Mouse (Mus musculus) forebrain, embryonic 13.5 days (tissue): ENCODE measurements at regions not wholly inside any gene's neighbourhood (a gene's known extent, or its start where the extent isn't known, plus 50 kb on each side); places are given as distances from the start of the nearest gene placed in this dataset.

Source experiments
- ATAC-seq: fragments of 200-750 bp; cut with Nextera tagmentation; 2 replicates; pipeline ENCODE4 v1.8.0; 2017
- H3K27ac ChIP-seq: fragments of 300-500 bp; sonication (generic); 2 replicates; pipeline ENCODE4 v1.5.1; 2015; ENCODE audit warnings: inconsistent platforms, mild to moderate bottlenecking, moderate library complexity
- H3K27me3 ChIP-seq: fragments of 300-500 bp; sonication (generic); 2 replicates; pipeline ENCODE4 v1.6.1; 2015; ENCODE audit warnings: mild to moderate bottlenecking, inconsistent platforms
- H3K36me3 ChIP-seq: fragments of 300-500 bp; sonication (generic); 2 replicates; pipeline ENCODE4 v1.6.1; 2015; ENCODE audit warnings: mild to moderate bottlenecking, inconsistent platforms; ENCODE audit not compliant: poor library complexity, severe bottlenecking
- H3K4me1 ChIP-seq: fragments of 300-500 bp; sonication (generic); 2 replicates; pipeline ENCODE4 v1.6.1; 2015; ENCODE audit warnings: inconsistent platforms
- H3K4me2 ChIP-seq: fragments of 300-500 bp; sonication (generic); 2 replicates; pipeline ENCODE4 v1.6.1; 2015; ENCODE audit warnings: inconsistent platforms, mild to moderate bottlenecking, moderate library complexity
- H3K4me3 ChIP-seq: fragments of 300-500 bp; sonication (generic); 2 replicates; pipeline ENCODE4 v1.5.1; 2015; ENCODE audit warnings: mild to moderate bottlenecking, inconsistent platforms
- H3K9ac ChIP-seq: fragments of 300-500 bp; sonication (generic); 2 replicates; pipeline ENCODE4 v1.6.1; 2015; ENCODE audit warnings: mild to moderate bottlenecking, inconsistent platforms
- H3K9me3 ChIP-seq: fragments of 300-500 bp; sonication (generic); replicated peaks from 2 replicates; pipeline ENCODE4 v1.6.1; 2016; ENCODE audit warnings: inconsistent platforms
- WGBS: fragments of 180-500 bp; shearing (Covaris S2); methylation state at CpG from one replicate; pipeline ENCODE4 v1.1.7; 2015; 5-methylcytosine and 5-hydroxymethylcytosine counted together

GRCm38 (mm10) chr15:97519919-97520345 is 185.7 kb downstream of the Rpap3 start:
- H3K36me3 ChIP-seq = no peaks in the 10 kb centered on the region
- H3K9me3 ChIP-seq = no peaks in the 10 kb centered on the region
- 92% methylated on average over 8 of the region's 8 CpGs for WGBS
- H3K4me3 ChIP-seq = no peak overlapping the region
- no peak overlapping the region for H3K9ac ChIP-seq
- H3K4me1 ChIP-seq = no peaks in the 10 kb centered on the region
- H3K27ac ChIP-seq = no peak overlapping the region
- ATAC-seq = no peak
- no peak overlapping the region for H3K4me2 ChIP-seq
- no peaks in the 10 kb centered on the region for H3K27me3 ChIP-seq

GRCm38 (mm10) chr15:97517926-97518325 is 187.7 kb downstream of the Rpap3 start:
- 72% methylated on average over 10 of the region's 10 CpGs for WGBS
- Histone ChIP-seq H3K36me3 (no peaks in the 10 kb centered on the region), H3K4me2 (no peak overlapping the region), H3K27ac (no peak overlapping the region), H3K4me3 (no peak overlapping the region), H3K9ac (no peak overlapping the region), H3K4me1 (no peaks in the 10 kb centered on the region), H3K27me3 (no peaks in the 10 kb centered on the region), H3K9me3 (no peaks in the 10 kb centered on the region)
- no peak for ATAC-seq

- ATAC-seq = no peak
- Histone ChIP-seq H3K4me2 (no peak overlapping the region), H3K4me3 (no peak overlapping the region), H3K36me3 (no peaks in the 10 kb centered on the region), H3K9ac (no peak overlapping the region), H3K27me3 (no peaks in the 10 kb centered on the region), H3K27ac (no peak overlapping the region), H3K4me1 (no peaks in the 10 kb centered on the region), H3K9me3 (no peaks in the 10 kb centered on the region)
- WGBS = 95% methylated on average over 11 of the region's 11 CpGs
Observed at GRCm38 (mm10) chr15:97517188-97517587, 188.4 kb downstream of the Rpap3 start.

GRCm38 (mm10) chr15:97515773-97516172 is 189.9 kb downstream of the Rpap3 start:
- H3K4me1 ChIP-seq = no peaks in the 10 kb centered on the region
- H3K27me3 ChIP-seq = no peaks in the 10 kb centered on the region
- H3K4me3 ChIP-seq = no peak overlapping the region
- no peak for ATAC-seq
- H3K9me3 ChIP-seq = no peaks in the 10 kb centered on the region
- no peak overlapping the region for H3K4me2 ChIP-seq
- 82% methylated on average over 4 of the region's 4 CpGs for WGBS
- H3K36me3 ChIP-seq = no peaks in the 10 kb centered on the region
- H3K27ac ChIP-seq = no peak overlapping the region
- H3K9ac ChIP-seq = no peak overlapping the region

- no peak overlapping the region for H3K27ac ChIP-seq
- no peak overlapping the region for H3K4me2 ChIP-seq
- H3K27me3 ChIP-seq = no peaks in the 10 kb centered on the region
- no peaks in the 10 kb centered on the region for H3K9me3 ChIP-seq
- no peak overlapping the region for H3K4me3 ChIP-seq
- peak; percentile 24; the same call in 1 of the 2 replicates for ATAC-seq
- no peaks in the 10 kb centered on the region for H3K36me3 ChIP-seq
- H3K9ac ChIP-seq = no peak overlapping the region
- no peaks in the 10 kb centered on the region for H3K4me1 ChIP-seq
- 93% methylated on average over 16 of the region's 16 CpGs for WGBS
Observed at GRCm38 (mm10) chr15:97507656-97508306, 197.8 kb downstream of the Rpap3 start.

GRCm38 (mm10) chr15:97507176-97507575 is 198.4 kb downstream of the Rpap3 start:
- H3K4me2 ChIP-seq = no peak overlapping the region
- no peak overlapping the region for H3K9ac ChIP-seq
- 93% methylated on average over 11 of the region's 11 CpGs for WGBS
- no peaks in the 10 kb centered on the region for H3K27me3 ChIP-seq
- no peak for ATAC-seq
- no peaks in the 10 kb centered on the region for H3K9me3 ChIP-seq
- no peaks in the 10 kb centered on the region for H3K36me3 ChIP-seq
- H3K4me1 ChIP-seq = no peaks in the 10 kb centered on the region
- H3K27ac ChIP-seq = no peak overlapping the region
- H3K4me3 ChIP-seq = no peak overlapping the region

GRCm38 (mm10) chr15:97505715-97506114 is 199.9 kb downstream of the Rpap3 start:
- Histone ChIP-seq H3K9me3 (no peaks in the 10 kb centered on the region), H3K4me2 (no peak overlapping the region), H3K27me3 (no peaks in the 10 kb centered on the region), H3K9ac (no peak overlapping the region), H3K36me3 (no peaks in the 10 kb centered on the region), H3K4me3 (no peak overlapping the region), H3K4me1 (no peaks in the 10 kb centered on the region), H3K27ac (no peak overlapping the region)
- no peak for ATAC-seq
- 84% methylated on average over 11 of the region's 11 CpGs for WGBS

GRCm38 (mm10) chr15:97504325-97504724 is 201.3 kb downstream of the Rpap3 start:
- Histone ChIP-seq H3K4me3 (no peak overlapping the region), H3K4me2 (no peak overlapping the region), H3K4me1 (no peaks in the 10 kb centered on the region), H3K36me3 (no peaks in the 10 kb centered on the region), H3K27ac (no peak overlapping the region), H3K27me3 (no peaks in the 10 kb centered on the region), H3K9ac (no peak overlapping the region), H3K9me3 (no peaks in the 10 kb centered on the region)
- 95% methylated on average over 1 of the region's 1 CpGs for WGBS
- no peak for ATAC-seq

GRCm38 (mm10) chr15:97502056-97502455 is 203.6 kb downstream of the Rpap3 start:
- H3K36me3 ChIP-seq = no peaks in the 10 kb centered on the region
- H3K27ac ChIP-seq = no peak overlapping the region
- H3K4me3 ChIP-seq = no peak overlapping the region
- no peaks in the 10 kb centered on the region for H3K27me3 ChIP-seq
- no peaks in the 10 kb centered on the region for H3K9me3 ChIP-seq
- no peak for ATAC-seq
- H3K4me1 ChIP-seq = no peaks in the 10 kb centered on the region
- WGBS = 92% methylated on average over 7 of the region's 7 CpGs
- no peak overlapping the region for H3K4me2 ChIP-seq
- H3K9ac ChIP-seq = no peak overlapping the region

- Histone ChIP-seq H3K4me2 (no peak overlapping the region), H3K27me3 (no peaks in the 10 kb centered on the region), H3K9me3 (no peaks in the 10 kb centered on the region), H3K9ac (no peak overlapping the region), H3K4me3 (no peak overlapping the region), H3K4me1 (no peaks in the 10 kb centered on the region), H3K36me3 (no peaks in the 10 kb centered on the region), H3K27ac (no peak overlapping the region)
- WGBS = 79% methylated on average over 9 of the region's 9 CpGs
- ATAC-seq = no peak
Observed at GRCm38 (mm10) chr15:97501420-97501819, 204.2 kb downstream of the Rpap3 start.

- H3K27me3 ChIP-seq = no peaks in the 10 kb centered on the region
- no peaks in the 10 kb centered on the region for H3K9me3 ChIP-seq
- ATAC-seq = no peak
- H3K27ac ChIP-seq = no peak overlapping the region
- H3K4me3 ChIP-seq = no peak overlapping the region
- H3K4me1 ChIP-seq = no peaks in the 10 kb centered on the region
- WGBS = 83% methylated on average over 4 of the region's 4 CpGs
- H3K4me2 ChIP-seq = no peak overlapping the region
- H3K9ac ChIP-seq = no peak overlapping the region
- no peaks in the 10 kb centered on the region for H3K36me3 ChIP-seq
Observed at GRCm38 (mm10) chr15:97499821-97500385, 205.7 kb downstream of the Rpap3 start.

- Histone ChIP-seq H3K4me2 (no peak overlapping the region), H3K4me3 (no peak overlapping the region), H3K4me1 (no peaks in the 10 kb centered on the region), H3K9me3 (no peaks in the 10 kb centered on the region), H3K36me3 (no peaks in the 10 kb centered on the region), H3K27ac (no peak overlapping the region), H3K27me3 (no peaks in the 10 kb centered on the region), H3K9ac (no peak overlapping the region)
- no peak for ATAC-seq
- WGBS = 88% methylated on average over 5 of the region's 5 CpGs
Observed at GRCm38 (mm10) chr15:97499240-97499639, 206.4 kb downstream of the Rpap3 start.

- WGBS = 83% methylated on average over 3 of the region's 3 CpGs
- no peak for ATAC-seq
Observed at GRCm38 (mm10) chr15:97498375-97498774, 207.2 kb downstream of the Rpap3 start.

More at GRCm38 (mm10) chr15:97498375-97498774, 207.2 kb downstream of the Rpap3 start:
- Histone ChIP-seq H3K9me3 (no peaks in the 10 kb centered on the region), H3K27me3 (no peaks in the 10 kb centered on the region), H3K4me3 (no peak overlapping the region), H3K9ac (no peak overlapping the region), H3K4me2 (no peak overlapping the region), H3K27ac (no peak overlapping the region), H3K4me1 (no peaks in the 10 kb centered on the region), H3K36me3 (no peaks in the 10 kb centered on the region)
